Mouse (Mus musculus) spleen, postnatal 14 days (tissue): ENCODE measurements around the gene Btrc.
"Not testable (repeated sequence)": the region's sequence is repeated elsewhere in the genome, so short reads cannot be mapped to it uniquely, and the experiment has no call there.

ENCODE experiments used
- DNase-seq, 2 experiments: peaks; one replicate each; pipeline ENCODE4 v3.0.0; 2021 to 2022; ENCODE audit warnings: low spot score in 2 of 2

Btrc gene

GRCm38 (mm10) chr19:45530200-45530995 lies 166.9 kb downstream of the Btrc start:
- no peak for DNase-seq

- DNase-seq = no peak
These were observed 168.0 kb downstream of the Btrc start for GRCm38 (mm10) chr19:45531554-45531953.

GRCm38 (mm10) chr19:45533617-45534016 lies 170.1 kb downstream of the Btrc start:
- no peak for DNase-seq

GRCm38 (mm10) chr19:45535214-45535735 lies 171.7 kb downstream of the Btrc start:
- no peak for DNase-seq

GRCm38 (mm10) chr19:45535929-45536328 lies 172.4 kb downstream of the Btrc start:
- no peak for DNase-seq

- peak in 1 of 2 experiments; percentile 63 for DNase-seq
These were observed 174.0 kb downstream of the Btrc start for GRCm38 (mm10) chr19:45537505-45537904.

- DNase-seq = no peak
These were observed 177.3 kb downstream of the Btrc start for GRCm38 (mm10) chr19:45540657-45541408.

- DNase-seq = no peak
These were observed 178.0 kb downstream of the Btrc start for GRCm38 (mm10) chr19:45541409-45542041.

GRCm38 (mm10) chr19:45542061-45542460 lies 178.5 kb downstream of the Btrc start:
- no peak for DNase-seq

- no peak for DNase-seq
These were observed 180.8 kb downstream of the Btrc start for GRCm38 (mm10) chr19:45544152-45544924.

- peak; percentile 62 to 76 for DNase-seq
These were observed 181.4 kb downstream of the Btrc start for GRCm38 (mm10) chr19:45544925-45545321.

GRCm38 (mm10) chr19:45548196-45548595 lies 184.7 kb downstream of the Btrc start:
- not testable (repeated sequence) for DNase-seq

- DNase-seq = no peak
These were observed 185.8 kb downstream of the Btrc start for GRCm38 (mm10) chr19:45549128-45549915.

- DNase-seq = no peak
These were observed 186.4 kb downstream of the Btrc start for GRCm38 (mm10) chr19:45549948-45550347.

GRCm38 (mm10) chr19:45552187-45552586 lies 188.7 kb downstream of the Btrc start:
- DNase-seq = no peak

GRCm38 (mm10) chr19:45554136-45554535 lies 190.6 kb downstream of the Btrc start:
- DNase-seq = no peak

- DNase-seq = peak; percentile 55 to 75
These were observed 196.8 kb downstream of the Btrc start, which contains the start of the genes Poll and Gm17018 for GRCm38 (mm10) chr19:45560153-45560890. Gene Poll (minus strand): TSS chr19:45560531. Gene Gm17018 (plus strand): TSS chr19:45560615.

GRCm38 (mm10) chr19:45565925-45566715 lies 202.6 kb downstream of the Btrc start:
- DNase-seq = no peak

- no peak for DNase-seq
These were observed 203.8 kb downstream of the Btrc start for GRCm38 (mm10) chr19:45567367-45567766.
